Mouse (Mus musculus): ENCODE measurements at regions not wholly inside any gene's neighbourhood (a gene's known extent, or its start where the extent isn't known, plus 50 kb on each side); places are given as distances from the start of the nearest gene placed in this dataset.
A peak's percentile ranks its signal among the peaks of the same experiment; 100 is the strongest.

- TF ChIP-seq CTCF (IDR thresholded peaks at IDR 0.05; ENCODE audit: low read depth): no peak
- Histone ChIP-seq H3K4me3 (replicated peaks; ENCODE audit: low read depth, low read length) (no peak overlapping the region), H3K27ac (no peak overlapping the region), H3K27me3 (ENCODE audit: insufficient read depth, low read length) (no peaks in the 10 kb centered on the region), H3K4me2 (ENCODE audit: low read length) (no peak overlapping the region), H3K9ac (ENCODE audit: low read depth, low read length) (no peak overlapping the region), H3K4me1 (replicated peaks; ENCODE audit: insufficient read depth, low read length) (no peaks in the 10 kb centered on the region), H3K9me3 (replicated peaks; ENCODE audit: low read length) (no peaks in the 10 kb centered on the region), H3K36me3 (ENCODE audit: insufficient read depth, low read length) (no peaks in the 10 kb centered on the region)
- 80% methylated on average over 2 of the region's 2 CpGs for WGBS
- no peak for ATAC-seq (replicated peaks; ENCODE audit: low FRiP score, low read depth)
- DNase-seq (ENCODE audit: low spot score): peak; percentile 54
Measured at GRCm38 (mm10) chr6:94826656-94827055, 126.7 kb upstream of the Lrig1 start.

GRCm38 (mm10) chr6:94818220-94818619, 118.3 kb upstream of the Lrig1 start:
- Histone ChIP-seq H3K4me3 (replicated peaks; ENCODE audit: low read depth, low read length) (no peak overlapping the region), H3K36me3 (ENCODE audit: insufficient read depth, low read length) (no peaks in the 10 kb centered on the region), H3K27ac (no peak overlapping the region), H3K9ac (ENCODE audit: low read depth, low read length) (no peak overlapping the region), H3K4me2 (ENCODE audit: low read length) (no peak overlapping the region), H3K27me3 (ENCODE audit: insufficient read depth, low read length) (no peaks in the 10 kb centered on the region), H3K9me3 (replicated peaks; ENCODE audit: low read length) (no peaks in the 10 kb centered on the region), H3K4me1 (replicated peaks; ENCODE audit: insufficient read depth, low read length) (no peaks in the 10 kb centered on the region)
- no peak for TF ChIP-seq CTCF (IDR thresholded peaks at IDR 0.05; ENCODE audit: low read depth)
- DNase-seq (ENCODE audit: low spot score) (no peak), ATAC-seq (replicated peaks; ENCODE audit: low FRiP score, low read depth) (no peak)
- 38% methylated on average over 6 of the region's 6 CpGs for WGBS

GRCm38 (mm10) chr6:94816161-94816560, 116.2 kb upstream of the Lrig1 start:
- WGBS: 63% methylated on average over 5 of the region's 5 CpGs
- ATAC-seq (replicated peaks; ENCODE audit: low FRiP score, low read depth) (no peak), DNase-seq (ENCODE audit: low spot score) (no peak)
- Histone ChIP-seq H3K4me3 (replicated peaks; ENCODE audit: low read depth, low read length) (no peak overlapping the region), H3K27ac (no peak overlapping the region), H3K9me3 (replicated peaks; ENCODE audit: low read length) (no peaks in the 10 kb centered on the region), H3K9ac (ENCODE audit: low read depth, low read length) (no peak overlapping the region), H3K4me1 (replicated peaks; ENCODE audit: insufficient read depth, low read length) (no peaks in the 10 kb centered on the region), H3K36me3 (ENCODE audit: insufficient read depth, low read length) (no peaks in the 10 kb centered on the region), H3K4me2 (ENCODE audit: low read length) (no peak overlapping the region), H3K27me3 (ENCODE audit: insufficient read depth, low read length) (no peaks in the 10 kb centered on the region)
- no peak for TF ChIP-seq CTCF (IDR thresholded peaks at IDR 0.05; ENCODE audit: low read depth)

GRCm38 (mm10) chr6:94814711-94815110, 114.8 kb upstream of the Lrig1 start:
- no peak for ATAC-seq (replicated peaks; ENCODE audit: low FRiP score, low read depth)

GRCm38 (mm10) chr6:94813481-94814148, 113.7 kb upstream of the Lrig1 start:
- WGBS: 81% methylated on average over 7 of the region's 7 CpGs

More at GRCm38 (mm10) chr6:94814711-94815110, 114.8 kb upstream of the Lrig1 start:
- Histone ChIP-seq H3K27ac (no peak overlapping the region), H3K4me1 (replicated peaks; ENCODE audit: insufficient read depth, low read length) (no peaks in the 10 kb centered on the region), H3K9ac (ENCODE audit: low read depth, low read length) (no peak overlapping the region), H3K4me2 (ENCODE audit: low read length) (no peak overlapping the region), H3K4me3 (replicated peaks; ENCODE audit: low read depth, low read length) (no peak overlapping the region), H3K27me3 (ENCODE audit: insufficient read depth, low read length) (no peaks in the 10 kb centered on the region), H3K36me3 (ENCODE audit: insufficient read depth, low read length) (no peaks in the 10 kb centered on the region), H3K9me3 (replicated peaks; ENCODE audit: low read length) (no peaks in the 10 kb centered on the region)
- no peak for TF ChIP-seq CTCF (IDR thresholded peaks at IDR 0.05; ENCODE audit: low read depth)
- no peak for DNase-seq (ENCODE audit: low spot score)
- WGBS: 29% methylated on average over 3 of the region's 3 CpGs

GRCm38 (mm10) chr6:94811846-94812245, 111.9 kb upstream of the Lrig1 start:
- Histone ChIP-seq H3K36me3 (ENCODE audit: insufficient read depth, low read length) (no peaks in the 10 kb centered on the region), H3K9ac (ENCODE audit: low read depth, low read length) (no peak overlapping the region), H3K27ac (no peak overlapping the region), H3K4me2 (ENCODE audit: low read length) (no peak overlapping the region), H3K4me1 (replicated peaks; ENCODE audit: insufficient read depth, low read length) (no peaks in the 10 kb centered on the region), H3K9me3 (replicated peaks; ENCODE audit: low read length) (no peaks in the 10 kb centered on the region), H3K27me3 (ENCODE audit: insufficient read depth, low read length) (no peaks in the 10 kb centered on the region), H3K4me3 (replicated peaks; ENCODE audit: low read depth, low read length) (no peak overlapping the region)
- TF ChIP-seq CTCF (IDR thresholded peaks at IDR 0.05; ENCODE audit: low read depth): no peak
- no peak for ATAC-seq (replicated peaks; ENCODE audit: low FRiP score, low read depth)
- WGBS: 42% methylated on average over 4 of the region's 4 CpGs
- DNase-seq (ENCODE audit: low spot score): no peak

More at GRCm38 (mm10) chr6:94813481-94814148, 113.7 kb upstream of the Lrig1 start:
- Histone ChIP-seq H3K27ac (no peak overlapping the region), H3K4me2 (ENCODE audit: low read length) (no peak overlapping the region), H3K4me1 (replicated peaks; ENCODE audit: insufficient read depth, low read length) (no peaks in the 10 kb centered on the region), H3K36me3 (ENCODE audit: insufficient read depth, low read length) (no peaks in the 10 kb centered on the region), H3K4me3 (replicated peaks; ENCODE audit: low read depth, low read length) (no peak overlapping the region), H3K9me3 (replicated peaks; ENCODE audit: low read length) (no peaks in the 10 kb centered on the region), H3K9ac (ENCODE audit: low read depth, low read length) (no peak overlapping the region), H3K27me3 (ENCODE audit: insufficient read depth, low read length) (no peaks in the 10 kb centered on the region)
- no peak for TF ChIP-seq CTCF (IDR thresholded peaks at IDR 0.05; ENCODE audit: low read depth)
- DNase-seq (ENCODE audit: low spot score): no peak
- no peak for ATAC-seq (replicated peaks; ENCODE audit: low FRiP score, low read depth)

- ATAC-seq (replicated peaks; ENCODE audit: low FRiP score, low read depth): no peak
- no peak overlapping the region for H3K27ac ChIP-seq
Measured at GRCm38 (mm10) chr6:94807216-94807615, 107.3 kb upstream of the Lrig1 start.

More at GRCm38 (mm10) chr6:94807216-94807615, 107.3 kb upstream of the Lrig1 start:
- 86% methylated on average over 6 of the region's 6 CpGs for WGBS
- no peak for TF ChIP-seq CTCF (IDR thresholded peaks at IDR 0.05; ENCODE audit: low read depth)
- no peak overlapping the region for H3K4me2 ChIP-seq (ENCODE audit: low read length)
- no peak overlapping the region for H3K9ac ChIP-seq (ENCODE audit: low read depth, low read length)
- no peaks in the 10 kb centered on the region for H3K9me3 ChIP-seq (replicated peaks; ENCODE audit: low read length)
- no peak overlapping the region for H3K4me3 ChIP-seq (replicated peaks; ENCODE audit: low read depth, low read length)
- DNase-seq (ENCODE audit: low spot score): no peak
- H3K36me3 ChIP-seq (ENCODE audit: insufficient read depth, low read length): no peaks in the 10 kb centered on the region
- H3K27me3 ChIP-seq (ENCODE audit: insufficient read depth, low read length): no peaks in the 10 kb centered on the region
- no peaks in the 10 kb centered on the region for H3K4me1 ChIP-seq (replicated peaks; ENCODE audit: insufficient read depth, low read length)
